Mouse (Mus musculus) intestine, embryonic 15.5 days (tissue): ENCODE data around the gene Rita1. TPM values are rescaled to one million over a fixed set of nuclear protein-coding genes. Genes with fewer than 3 reads are reported as not detected.
A peak's percentile ranks its signal among the peaks of the same experiment; 100 is the strongest.

Source experiments
- ATAC-seq: fragments of 200-750 bp; cut with Nextera tagmentation; 2 replicates; pipeline ENCODE4 v1.8.0; 2017; ENCODE audit warnings: moderate TSS enrichment, moderate library complexity
- H3K27ac ChIP-seq: fragments of 300-500 bp; sonication (generic); 2 replicates; pipeline ENCODE4 v1.5.1; 2015; ENCODE audit warnings: mild to moderate bottlenecking, inconsistent platforms
- H3K27me3 ChIP-seq: fragments of 300-500 bp; sonication (generic); replicated peaks from 2 replicates; pipeline ENCODE4 v1.6.1; 2015; ENCODE audit warnings: inconsistent platforms
- H3K36me3 ChIP-seq: fragments of 300-500 bp; sonication (generic); 2 replicates; pipeline ENCODE4 v1.6.1; 2015; ENCODE audit warnings: inconsistent platforms
- H3K4me1 ChIP-seq: fragments of 300-500 bp; sonication (generic); replicated peaks from 2 replicates; pipeline ENCODE4 v1.6.1; 2015; ENCODE audit warnings: inconsistent platforms
- H3K4me2 ChIP-seq: fragments of 300-500 bp; sonication (generic); replicated peaks from 2 replicates; pipeline ENCODE4 v1.6.1; 2015; ENCODE audit warnings: mild to moderate bottlenecking, inconsistent platforms
- H3K4me3 ChIP-seq: fragments of 300-500 bp; sonication (generic); replicated peaks from 2 replicates; pipeline ENCODE4 v1.5.1; 2015; ENCODE audit warnings: inconsistent platforms
- H3K9ac ChIP-seq: fragments of 300-500 bp; sonication (generic); 2 replicates; pipeline ENCODE4 v1.6.1; 2015; ENCODE audit warnings: inconsistent platforms
- H3K9me3 ChIP-seq: fragments of 300-500 bp; sonication (generic); 2 replicates; pipeline ENCODE4 v1.6.1; 2016; ENCODE audit warnings: inconsistent platforms
- WGBS: fragments of 180-500 bp; shearing (Covaris S2); methylation state at CpG from one replicate; pipeline ENCODE4 v1.1.7; 2015; 5-methylcytosine and 5-hydroxymethylcytosine counted together
- polyA plus RNA-seq: library from polyadenylated mRNA; unstranded; fragments of >200 nt; fragmentation: Nextera tagmentation; extraction: Ambion mirVana; gene quantifications from 2 replicates; pipeline ENCODE4 v1.2.1, GENCODE M21; 2015

The Rita1 gene
- polyA plus RNA-seq, 1 experiment from 2014 or later: 11.4 TPM

- no peak overlapping the region for H3K4me3 ChIP-seq
- ATAC-seq: no peak
- 52% methylated on average over 6 of the region's 6 CpGs for WGBS
- peaks cover 32% of the 10 kb centered on the region for H3K27me3 ChIP-seq
- no peak overlapping the region for H3K9ac ChIP-seq
- H3K4me1 ChIP-seq: peaks cover 10% of the 10 kb centered on the region
- no peak overlapping the region for H3K4me2 ChIP-seq
- H3K36me3 ChIP-seq: no peaks in the 10 kb centered on the region
- H3K27ac ChIP-seq: no peak overlapping the region
- H3K9me3 ChIP-seq: no peaks in the 10 kb centered on the region
These were observed 33.5 kb upstream of the Rita1 start for GRCm38 (mm10) chr5:120645851-120646250.

- WGBS: 56% methylated on average over 3 of the region's 3 CpGs
- H3K4me2 ChIP-seq: no peak overlapping the region
These were observed 31.8 kb upstream of the Rita1 start for GRCm38 (mm10) chr5:120644227-120644626.

GRCm38 (mm10) chr5:120643365-120644085 lies 31.1 kb upstream of the Rita1 start:
- Histone ChIP-seq H3K4me1 (peaks cover under 1% of the 10 kb centered on the region; the same call in 1 of the 2 replicates), H3K4me3 (no peak overlapping the region), H3K9ac (no peak overlapping the region), H3K9me3 (no peaks in the 10 kb centered on the region), H3K4me2 (no peak overlapping the region), H3K27ac (no peak overlapping the region), H3K27me3 (peaks cover 14% of the 10 kb centered on the region), H3K36me3 (no peaks in the 10 kb centered on the region)
- WGBS: 74% methylated on average over 14 of the region's 14 CpGs
- no peak for ATAC-seq

More at GRCm38 (mm10) chr5:120644227-120644626, 31.8 kb upstream of the Rita1 start:
- no peak overlapping the region for H3K27ac ChIP-seq
- H3K9ac ChIP-seq: no peak overlapping the region
- peaks cover 8% of the 10 kb centered on the region for H3K4me1 ChIP-seq
- no peaks in the 10 kb centered on the region for H3K9me3 ChIP-seq
- H3K27me3 ChIP-seq: peaks cover 21% of the 10 kb centered on the region
- no peak for ATAC-seq
- H3K4me3 ChIP-seq: no peak overlapping the region
- no peaks in the 10 kb centered on the region for H3K36me3 ChIP-seq

DNA sequence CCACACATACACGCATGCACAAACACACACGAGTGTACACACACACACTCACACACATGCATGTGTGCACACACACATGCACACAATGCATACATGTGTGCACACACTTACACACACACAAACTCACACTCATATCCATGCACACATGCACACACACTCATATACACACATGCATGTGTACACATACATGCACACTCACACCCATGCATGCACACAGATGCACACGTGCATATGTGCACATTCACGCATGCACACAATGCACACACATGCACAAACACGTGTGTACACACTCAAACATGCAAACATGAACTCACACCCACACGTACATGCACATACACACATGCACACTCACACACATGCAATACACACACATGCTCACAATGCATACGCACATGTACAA lies 27.7 kb upstream of the Rita1 start:
- H3K4me2 ChIP-seq: no peak overlapping the region
- no peaks in the 10 kb centered on the region for H3K9me3 ChIP-seq
- no peaks in the 10 kb centered on the region for H3K4me1 ChIP-seq
- no peak overlapping the region for H3K4me3 ChIP-seq
- no peak overlapping the region for H3K9ac ChIP-seq
- H3K36me3 ChIP-seq: no peaks in the 10 kb centered on the region
- no peak for ATAC-seq
- no peaks in the 10 kb centered on the region for H3K27me3 ChIP-seq
- no peak overlapping the region for H3K27ac ChIP-seq
- WGBS: 90% methylated on average over 7 of the region's 7 CpGs

GRCm38 (mm10) chr5:120635633-120636032 lies 23.2 kb upstream of the Rita1 start:
- H3K9me3 ChIP-seq: no peaks in the 10 kb centered on the region
- 69% methylated on average over 5 of the region's 5 CpGs for WGBS
- H3K4me2 ChIP-seq: no peak overlapping the region
- H3K36me3 ChIP-seq: no peaks in the 10 kb centered on the region
- H3K4me1 ChIP-seq: 0 out of 2 replicates have a peak, but pooled peaks cover 4% of the 10 kb centered on the region
- H3K27me3 ChIP-seq: peaks cover 3% of the 10 kb centered on the region; the same call in 1 of the 2 replicates
- no peak overlapping the region for H3K4me3 ChIP-seq
- H3K27ac ChIP-seq: no peak overlapping the region
- ATAC-seq: no peak
- no peak overlapping the region for H3K9ac ChIP-seq

GRCm38 (mm10) chr5:120634860-120635259 lies 22.5 kb upstream of the Rita1 start:
- 48% methylated on average over 5 of the region's 5 CpGs for WGBS
- no peak overlapping the region for H3K4me2 ChIP-seq
- no peak for ATAC-seq

DNA sequence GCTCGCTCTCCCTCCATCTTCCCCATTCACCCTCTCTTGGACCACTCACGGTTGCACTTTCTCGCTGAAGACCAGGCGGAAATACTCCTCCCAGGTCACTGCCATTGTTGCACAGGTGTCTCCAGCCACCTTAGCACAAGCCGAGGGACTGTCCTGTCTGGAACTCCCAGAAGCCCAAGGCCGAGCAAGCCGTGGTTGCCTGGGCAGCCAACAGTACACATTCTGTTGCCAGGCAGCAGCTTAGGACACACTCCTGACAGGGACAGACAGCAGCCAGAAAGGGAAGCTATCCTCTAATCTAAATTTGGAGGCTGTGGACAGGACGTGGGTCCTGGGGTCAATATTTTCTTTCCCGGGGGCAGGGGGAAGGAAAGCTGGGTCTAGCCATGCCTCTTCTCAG lies 21.7 kb upstream of the Rita1 start, which contains the start of gene Cfap73:
Gene Cfap73, minus strand, starts transcription at position 105 of the 400 bp plus-strand sequence.
- no peak within 1 kb of the TSS for H3K4me3 ChIP-seq

More at GRCm38 (mm10) chr5:120634860-120635259, 22.5 kb upstream of the Rita1 start:
- Histone ChIP-seq H3K9me3 (no peaks in the 10 kb centered on the region), H3K36me3 (no peaks in the 10 kb centered on the region), H3K9ac (no peak overlapping the region), H3K4me3 (no peak overlapping the region), H3K4me1 (0 out of 2 replicates have a peak, but pooled peaks cover 4% of the 10 kb centered on the region), H3K27me3 (peaks cover 7% of the 10 kb centered on the region; the same call in 1 of the 2 replicates), H3K27ac (no peak overlapping the region)

DNA sequence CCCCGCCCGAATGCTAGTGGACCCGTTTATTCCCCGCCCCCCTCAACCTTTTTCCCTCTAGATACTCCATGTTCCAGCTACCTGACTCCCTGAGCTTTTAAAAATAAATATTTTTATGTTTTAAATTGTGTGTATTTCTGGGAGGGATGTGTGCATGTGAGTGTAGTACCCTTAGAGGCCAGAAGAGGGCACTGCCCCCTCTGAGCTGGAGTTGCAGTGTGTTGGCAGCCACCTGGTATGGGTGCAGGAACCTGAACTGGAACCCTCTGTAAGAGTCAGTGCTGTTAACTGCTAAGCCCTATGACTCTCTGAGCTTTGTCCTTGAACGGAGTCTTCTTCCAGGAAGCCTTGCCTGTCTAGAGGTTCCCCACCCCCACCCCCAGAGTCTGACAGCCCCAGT lies 19.5 kb upstream of the Rita1 start:
- H3K9ac ChIP-seq: no peak overlapping the region
- no peaks in the 10 kb centered on the region for H3K9me3 ChIP-seq
- ATAC-seq: no peak
- H3K36me3 ChIP-seq: peaks cover 8% of the 10 kb centered on the region; the same call in 1 of the 2 replicates
- H3K27me3 ChIP-seq: peaks cover 7% of the 10 kb centered on the region; the same call in 1 of the 2 replicates
- H3K4me3 ChIP-seq: no peak overlapping the region
- H3K4me1 ChIP-seq: 0 out of 2 replicates have a peak, but pooled peaks cover 6% of the 10 kb centered on the region
- WGBS: 92% methylated on average over 5 of the region's 5 CpGs
- no peak overlapping the region for H3K27ac ChIP-seq
- no peak overlapping the region for H3K4me2 ChIP-seq

More for the DNA sequence above, 21.7 kb upstream of the Rita1 start, which contains the start of gene Cfap73:
- Histone ChIP-seq H3K27ac (no peak within 1 kb of the TSS), H3K9me3 (no peaks in the 10 kb centered on the region), H3K36me3 (no peaks in the 10 kb centered on the region), H3K9ac (no peak within 1 kb of the TSS), H3K4me2 (no peak within 1 kb of the TSS), H3K27me3 (peaks cover 7% of the 10 kb centered on the region; the same call in 1 of the 2 replicates), H3K4me1 (0 out of 2 replicates have a peak, but pooled peaks cover 4% of the 10 kb centered on the region)
- ATAC-seq: no peak
- 44% methylated on average over 9 of the region's 9 CpGs for WGBS

GRCm38 (mm10) chr5:120631128-120631527 lies 18.7 kb upstream of the Rita1 start:
- no peaks in the 10 kb centered on the region for H3K9me3 ChIP-seq
- WGBS: 8% methylated on average over 29 of the region's 29 CpGs
- ATAC-seq: no peak

DNA sequence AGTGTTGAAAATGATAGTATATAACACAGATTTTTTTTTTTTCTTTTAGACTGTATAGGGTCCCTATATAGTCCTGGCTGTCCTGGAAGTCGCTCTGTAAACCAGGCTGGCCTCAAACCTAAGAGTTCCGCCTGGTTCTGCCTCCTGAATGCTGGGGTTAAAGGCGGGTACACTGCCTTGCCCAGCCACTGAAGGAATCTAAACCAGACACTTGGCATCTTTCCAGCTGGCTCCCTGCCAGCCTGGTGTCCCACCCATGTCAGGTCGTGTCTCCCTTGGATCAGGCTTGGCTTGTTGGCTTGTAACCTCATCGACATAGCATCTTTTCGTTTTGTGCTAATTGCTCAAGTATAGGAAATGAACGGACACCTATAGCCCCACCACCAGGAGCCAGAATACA lies 16.2 kb upstream of the Rita1 start:
- no peak overlapping the region for H3K27ac ChIP-seq
- 53% methylated on average over 7 of the region's 7 CpGs for WGBS
- 0 out of 2 replicates have a peak, but pooled peaks cover 6% of the 10 kb centered on the region for H3K4me1 ChIP-seq
- H3K27me3 ChIP-seq: peaks cover 7% of the 10 kb centered on the region; the same call in 1 of the 2 replicates
- no peak overlapping the region for H3K9ac ChIP-seq
- H3K36me3 ChIP-seq: peaks cover 31% of the 10 kb centered on the region
- no peak overlapping the region for H3K4me2 ChIP-seq
- H3K4me3 ChIP-seq: no peak overlapping the region
- ATAC-seq: 0 out of 2 replicates have a peak, but pooled peaks have one; percentile 11
- H3K9me3 ChIP-seq: no peaks in the 10 kb centered on the region

More at GRCm38 (mm10) chr5:120631128-120631527, 18.7 kb upstream of the Rita1 start:
- Histone ChIP-seq H3K4me1 (0 out of 2 replicates have a peak, but pooled peaks cover 6% of the 10 kb centered on the region), H3K36me3 (peaks cover 11% of the 10 kb centered on the region; the same call in 1 of the 2 replicates), H3K27me3 (peaks cover 7% of the 10 kb centered on the region; the same call in 1 of the 2 replicates), H3K4me3 (no peak overlapping the region), H3K27ac (no peak overlapping the region), H3K4me2 (peak overlapping the region; percentile 42), H3K9ac (no peak overlapping the region)

GRCm38 (mm10) chr5:120627515-120628300 lies 15.3 kb upstream of the Rita1 start:
- WGBS: 90% methylated on average over 15 of the region's 15 CpGs
- no peak overlapping the region for H3K4me3 ChIP-seq
- H3K27me3 ChIP-seq: peaks cover 7% of the 10 kb centered on the region; the same call in 1 of the 2 replicates
- H3K4me1 ChIP-seq: 0 out of 2 replicates have a peak, but pooled peaks cover 6% of the 10 kb centered on the region
- no peaks in the 10 kb centered on the region for H3K9me3 ChIP-seq
- H3K9ac ChIP-seq: no peak overlapping the region
- ATAC-seq: no peak
- no peak overlapping the region for H3K4me2 ChIP-seq
- no peak overlapping the region for H3K27ac ChIP-seq
- peaks cover 39% of the 10 kb centered on the region for H3K36me3 ChIP-seq

- H3K36me3 ChIP-seq: peaks cover 49% of the 10 kb centered on the region
These were observed 14.0 kb upstream of the Rita1 start for GRCm38 (mm10) chr5:120626399-120626798.

More at GRCm38 (mm10) chr5:120626399-120626798, 14.0 kb upstream of the Rita1 start:
- no peaks in the 10 kb centered on the region for H3K9me3 ChIP-seq
- H3K9ac ChIP-seq: no peak overlapping the region
- 47% methylated on average over 17 of the region's 19 CpGs for WGBS
- peaks cover 6% of the 10 kb centered on the region; the same call in 1 of the 2 replicates for H3K4me1 ChIP-seq
- ATAC-seq: peak; percentile 62
- no peak overlapping the region for H3K27ac ChIP-seq
- 0 out of 2 replicates have a peak, but pooled peaks cover 4% of the 10 kb centered on the region for H3K27me3 ChIP-seq
- no peak overlapping the region for H3K4me2 ChIP-seq
- no peak overlapping the region for H3K4me3 ChIP-seq
